Mouse (Mus musculus) CD8-positive naive resting alpha-beta T cell, adult 2 months (primary cell): Measurements from ENCODE around the gene Cts8.

ENCODE experiments used
- DNase-seq, 2 experiments: peaks; one replicate each; pipeline ENCODE4 v3.0.0; 2022; ENCODE audit warnings: low read depth in 2 of 2, low spot score in 2 of 2

The Cts8 gene

DNA sequence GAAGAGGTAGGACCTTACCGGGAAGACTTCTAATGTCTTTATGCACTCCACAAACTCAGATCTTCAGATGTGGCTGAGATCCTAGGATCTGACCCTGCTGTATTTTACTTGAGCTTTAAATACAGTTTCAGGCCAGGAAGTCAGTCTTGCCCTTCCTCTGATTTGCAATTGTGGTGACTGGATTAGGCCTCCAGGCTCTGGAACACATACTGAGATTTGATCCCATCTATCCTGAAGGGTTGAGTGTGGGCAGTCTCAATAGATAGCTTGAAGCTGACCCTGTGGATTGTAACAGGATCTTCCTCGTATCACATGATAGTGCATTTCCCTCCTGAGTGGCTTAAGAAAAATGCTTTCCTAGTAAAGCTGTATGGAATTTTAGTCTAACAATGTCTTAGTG lies at the start of gene Cts8:
Cts8 (minus strand) TSS at position 101 of the 400 bp plus-strand sequence.
- no peak for DNase-seq

DNA sequence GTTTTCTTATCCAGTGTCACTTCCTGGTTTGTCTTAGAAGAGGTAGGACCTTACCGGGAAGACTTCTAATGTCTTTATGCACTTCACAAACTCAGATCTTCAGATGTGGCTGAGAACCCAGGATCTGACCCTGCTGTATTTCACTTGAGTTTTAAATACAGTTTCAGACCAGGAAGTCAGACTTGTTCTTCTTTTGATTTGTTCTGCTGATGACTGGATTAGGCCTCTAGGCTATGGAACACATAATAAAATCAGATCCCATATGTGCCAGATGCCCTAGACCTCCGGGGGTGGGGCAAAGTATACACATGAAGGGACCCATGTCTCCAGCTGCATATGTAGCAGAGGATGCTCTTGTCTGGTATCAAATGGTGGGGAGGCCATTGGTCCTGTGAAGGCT lies 33.6 kb upstream of the Cts8 start, which contains the start of gene Gm49398:
Gm49398 (minus strand) TSS at position 101 of the 400 bp plus-strand sequence.
- DNase-seq: no peak

DNA sequence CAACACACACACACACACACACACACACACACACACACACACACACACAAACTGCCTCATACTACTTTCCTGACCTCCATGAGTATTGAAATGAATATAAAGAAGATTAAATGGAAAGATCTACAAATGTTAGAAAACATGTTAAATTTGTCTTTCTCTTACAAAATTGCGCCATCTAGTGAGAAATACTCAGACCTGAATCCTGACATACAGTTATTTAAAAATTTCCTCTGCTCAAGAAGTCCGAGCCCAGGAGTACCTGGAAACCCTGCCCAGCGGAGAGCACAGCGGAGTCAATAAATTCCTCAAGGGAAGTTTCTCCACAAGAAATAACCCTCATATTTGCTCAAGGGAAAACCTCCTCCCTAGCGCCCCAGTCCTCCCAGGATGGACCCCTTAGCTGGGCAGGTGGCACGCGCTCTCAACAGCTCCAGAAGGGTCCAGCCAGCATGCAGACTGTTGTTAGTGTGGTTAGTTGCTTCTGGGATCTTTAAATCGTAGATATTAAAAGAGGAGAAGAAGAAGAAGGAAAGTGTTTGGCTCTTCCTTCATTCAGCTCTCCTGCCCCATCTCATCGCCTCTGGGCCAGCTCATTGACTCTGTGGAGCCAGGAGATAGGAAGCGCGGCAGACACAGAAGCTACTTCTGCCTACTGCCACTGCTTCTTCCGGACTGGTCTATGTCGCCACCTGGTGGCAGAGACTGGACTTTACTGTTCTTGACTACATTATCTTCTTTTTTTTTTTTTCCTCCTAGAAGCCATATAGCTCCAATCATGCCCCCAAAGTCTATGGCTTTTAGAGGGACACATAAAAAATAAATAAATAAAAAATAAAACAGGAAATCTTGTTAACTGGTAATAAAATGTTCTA lies 13.8 kb downstream of the Cts8 start:
- peak; percentile 33 to 41 for DNase-seq

GRCm38 (mm10) chr13:61203310-61203709 lies 51.8 kb downstream of the Cts8 start, which contains the start of gene Cts6:
Gene Cts6, minus strand, starts transcription at chr13:61203410.
- no peak for DNase-seq
